Mouse (Mus musculus) neural tube, embryonic 14.5 days (tissue): Measurements from ENCODE around the gene Gm3250. TPM values are rescaled to one million over a fixed set of nuclear protein-coding genes. Genes with fewer than 3 reads are reported as not detected.
"Not testable (repeated sequence)": the region's sequence is repeated elsewhere in the genome, so short reads cannot be mapped to it uniquely, and the experiment has no call there.

Source experiments
- ATAC-seq: fragments of 200-750 bp; cut with Nextera tagmentation; 2 replicates; pipeline ENCODE4 v1.8.0; 2017; ENCODE audit warnings: low read depth, mild to moderate bottlenecking, moderate TSS enrichment, moderate library complexity
- H3K27ac ChIP-seq: fragments of 300-500 bp; sonication (generic); 2 replicates; pipeline ENCODE4 v1.5.1; 2014; ENCODE audit warnings: low read depth, mild to moderate bottlenecking, control low read depth, low read length, moderate library complexity, mixed read lengths
- H3K27me3 ChIP-seq: fragments of 300-500 bp; sonication (generic); 2 replicates; pipeline ENCODE4 v1.6.1; 2014; ENCODE audit warnings: low read length; ENCODE audit not compliant: control insufficient read depth, insufficient read depth
- H3K36me3 ChIP-seq: fragments of 300-500 bp; sonication (generic); 2 replicates; pipeline ENCODE4 v1.6.1; 2014; ENCODE audit warnings: low read length, mixed read lengths; ENCODE audit not compliant: control insufficient read depth, insufficient read depth
- H3K4me1 ChIP-seq: fragments of 300-500 bp; sonication (generic); 2 replicates; pipeline ENCODE4 v1.6.1; 2014; ENCODE audit warnings: low read length; ENCODE audit not compliant: control insufficient read depth, insufficient read depth
- H3K4me2 ChIP-seq: fragments of 300-500 bp; sonication (generic); 2 replicates; pipeline ENCODE4 v1.6.1; 2014; ENCODE audit warnings: mild to moderate bottlenecking, low read depth, low read length, control low read depth
- H3K4me3 ChIP-seq: fragments of 300-500 bp; sonication (generic); 2 replicates; pipeline ENCODE4 v1.5.1; 2014; ENCODE audit warnings: low read depth, low read length, control low read depth, mixed read lengths
- H3K9ac ChIP-seq: fragments of 300-500 bp; sonication (generic); replicated peaks from 2 replicates; pipeline ENCODE4 v1.6.1; 2014; ENCODE audit warnings: low read depth, mild to moderate bottlenecking, control low read depth, low read length, mixed read lengths
- H3K9me3 ChIP-seq: fragments of 300-500 bp; sonication (generic); 2 replicates; pipeline ENCODE4 v1.6.1; 2016; ENCODE audit warnings: low read length; ENCODE audit not compliant: control insufficient read depth
- WGBS: fragments of 180-500 bp; shearing (Covaris S2); extraction: QIAGEN DNeasy Blood & Tissue Kit; methylation state at CpG from one replicate; pipeline ENCODE4 v1.1.7; 2014; 5-methylcytosine and 5-hydroxymethylcytosine counted together
- polyA plus RNA-seq: library from polyadenylated mRNA; unstranded; fragments of >200 nt; fragmentation: Nextera tagmentation; extraction: Ambion mirVana; gene quantifications from 2 replicates; pipeline ENCODE4 v1.2.1, GENCODE M21; 2014

Gene Gm3250
- not detected in 2 replicates for polyA plus RNA-seq

GRCm38 (mm10) chr10:77782442-77782841 is at the start of gene Gm3250:
Gene Gm3250, minus strand, starts transcription at chr10:77782542.
- not testable (repeated sequence) for H3K4me3 ChIP-seq, H3K27me3 ChIP-seq, H3K4me1 ChIP-seq, H3K36me3 ChIP-seq, H3K9me3 ChIP-seq, ATAC-seq, H3K27ac ChIP-seq, H3K9ac ChIP-seq, H3K4me2 ChIP-seq
- 40% methylated on average over 1 of the region's 1 CpGs for WGBS

- Histone ChIP-seq H3K27ac (no peak within 1 kb of the TSS), H3K4me1 (no peaks in the 10 kb centered on the region), H3K4me2 (no peak within 1 kb of the TSS), H3K27me3 (no peaks in the 10 kb centered on the region), H3K9ac (no peak within 1 kb of the TSS), H3K36me3 (no peaks in the 10 kb centered on the region), H3K4me3 (no peak within 1 kb of the TSS), H3K9me3 (no peaks in the 10 kb centered on the region)
- no peak for ATAC-seq
- WGBS: 80% methylated on average over 6 of the region's 6 CpGs
These were observed 44.6 kb upstream of the Gm3250 start, which contains the start of gene Krtap10-4 for GRCm38 (mm10) chr10:77826951-77827350. Gene Krtap10-4, minus strand, starts transcription at chr10:77827095.

DNA sequence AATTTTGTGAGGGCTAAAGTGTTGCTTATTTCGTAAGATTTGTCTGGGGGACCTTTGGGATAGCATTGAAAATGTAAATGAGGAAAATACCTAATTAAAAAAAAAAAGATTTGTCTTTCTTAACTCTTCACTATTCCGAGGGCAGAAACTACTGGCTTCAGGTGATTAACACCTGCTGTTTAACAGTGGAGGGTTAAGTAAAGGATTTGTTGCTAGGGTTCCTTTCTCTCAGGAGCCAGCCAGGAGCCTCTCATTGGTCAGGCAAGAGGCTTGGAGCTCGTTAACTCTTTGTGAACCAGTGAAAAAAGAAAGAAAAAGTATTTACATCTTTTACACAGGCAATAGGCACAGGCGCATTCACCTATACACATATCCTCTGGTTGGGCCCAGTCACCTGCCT is 36.9 kb upstream of the Gm3250 start:
- ATAC-seq: no peak

DNA sequence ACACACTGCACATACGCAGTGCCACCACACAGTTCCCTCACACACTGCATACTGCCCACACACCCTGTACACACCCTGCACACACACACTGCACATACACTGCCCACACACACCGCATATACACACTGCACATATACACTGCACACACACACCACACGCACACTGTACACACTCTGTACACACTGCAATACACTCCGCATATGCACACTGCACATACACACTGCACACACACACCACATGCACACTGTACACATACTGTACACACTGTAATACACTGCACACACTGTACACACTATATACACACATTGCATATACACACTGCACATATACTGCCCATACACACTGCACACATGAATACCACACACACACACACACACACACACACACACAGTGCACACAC is 36.2 kb upstream of the Gm3250 start:
- Histone ChIP-seq H3K9me3 (no peaks in the 10 kb centered on the region), H3K27ac (no peak overlapping the region), H3K9ac (no peak overlapping the region), H3K36me3 (no peaks in the 10 kb centered on the region), H3K27me3 (no peaks in the 10 kb centered on the region), H3K4me1 (no peaks in the 10 kb centered on the region), H3K4me3 (no peak overlapping the region), H3K4me2 (no peak overlapping the region)
- no peak for ATAC-seq
- WGBS: over 99% methylated on average over 4 of the region's 4 CpGs

More for the DNA sequence above, 36.9 kb upstream of the Gm3250 start:
- Histone ChIP-seq H3K4me1 (no peaks in the 10 kb centered on the region), H3K27me3 (no peaks in the 10 kb centered on the region), H3K4me2 (no peak overlapping the region), H3K9me3 (no peaks in the 10 kb centered on the region), H3K4me3 (no peak overlapping the region), H3K9ac (no peak overlapping the region), H3K36me3 (no peaks in the 10 kb centered on the region), H3K27ac (no peak overlapping the region)
- 44% methylated on average over 4 of the region's 4 CpGs for WGBS

GRCm38 (mm10) chr10:77815514-77815913 is 33.2 kb upstream of the Gm3250 start:
- 36% methylated on average over 5 of the region's 5 CpGs for WGBS
- H3K4me2 ChIP-seq: no peak overlapping the region
- H3K9ac ChIP-seq: no peak overlapping the region
- no peak for ATAC-seq
- H3K4me3 ChIP-seq: no peak overlapping the region
- H3K27me3 ChIP-seq: no peaks in the 10 kb centered on the region
- H3K36me3 ChIP-seq: no peaks in the 10 kb centered on the region
- H3K27ac ChIP-seq: no peak overlapping the region
- H3K9me3 ChIP-seq: no peaks in the 10 kb centered on the region
- H3K4me1 ChIP-seq: no peaks in the 10 kb centered on the region

- H3K27me3 ChIP-seq: no peaks in the 10 kb centered on the region
- H3K4me3 ChIP-seq: no peak within 1 kb of the TSS
- 59% methylated on average over 4 of the region's 4 CpGs for WGBS
- no peaks in the 10 kb centered on the region for H3K36me3 ChIP-seq
- no peak within 1 kb of the TSS for H3K27ac ChIP-seq
- H3K9ac ChIP-seq: no peak within 1 kb of the TSS
- H3K4me1 ChIP-seq: no peaks in the 10 kb centered on the region
- H3K4me2 ChIP-seq: no peak within 1 kb of the TSS
- H3K9me3 ChIP-seq: no peaks in the 10 kb centered on the region
- ATAC-seq: no peak
These were observed 32.0 kb upstream of the Gm3250 start, which contains the start of gene Gm2696 for GRCm38 (mm10) chr10:77814382-77814781. Gene Gm2696, plus strand, starts transcription at chr10:77814682.

DNA sequence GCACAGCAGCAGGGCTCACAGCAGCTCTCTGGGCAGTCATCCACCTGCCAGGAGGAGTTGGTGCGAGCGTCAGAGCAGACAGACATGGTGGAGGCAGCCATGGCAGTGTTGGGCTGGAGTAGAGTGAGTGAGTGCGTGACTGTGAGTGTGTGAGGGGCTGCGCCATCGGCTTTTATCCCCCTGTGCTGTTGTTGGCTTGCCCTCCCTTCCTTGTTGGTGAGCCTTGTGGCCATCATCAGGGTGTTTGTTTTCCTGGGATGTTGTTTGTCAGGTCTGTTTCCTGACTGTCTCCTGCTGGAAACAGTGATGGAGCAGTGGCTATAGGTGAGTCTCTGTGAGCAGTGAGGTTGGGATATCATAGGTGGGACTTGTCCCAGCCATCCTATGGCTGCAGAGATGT is 29.4 kb upstream of the Gm3250 start, which contains the start of gene Gm9507:
Gene Gm9507 (minus strand): TSS at position 101 of the 400 bp plus-strand sequence.
- H3K4me2 ChIP-seq: no peak within 1 kb of the TSS
- WGBS: 81% methylated on average over 5 of the region's 5 CpGs
- H3K36me3 ChIP-seq: no peaks in the 10 kb centered on the region
- no peaks in the 10 kb centered on the region for H3K4me1 ChIP-seq
- no peak for ATAC-seq
- H3K9me3 ChIP-seq: no peaks in the 10 kb centered on the region
- H3K27me3 ChIP-seq: no peaks in the 10 kb centered on the region
- no peak within 1 kb of the TSS for H3K27ac ChIP-seq
- H3K9ac ChIP-seq: no peak within 1 kb of the TSS
- H3K4me3 ChIP-seq: no peak within 1 kb of the TSS

GRCm38 (mm10) chr10:77804095-77804494 is 21.8 kb upstream of the Gm3250 start:
- Histone ChIP-seq H3K27me3 (no peaks in the 10 kb centered on the region), H3K4me3 (no peak overlapping the region), H3K27ac (no peak overlapping the region), H3K4me1 (no peaks in the 10 kb centered on the region), H3K36me3 (no peaks in the 10 kb centered on the region), H3K9ac (no peak overlapping the region), H3K9me3 (no peaks in the 10 kb centered on the region), H3K4me2 (no peak overlapping the region)
- ATAC-seq: no peak
- WGBS: 87% methylated on average over 3 of the region's 3 CpGs

DNA sequence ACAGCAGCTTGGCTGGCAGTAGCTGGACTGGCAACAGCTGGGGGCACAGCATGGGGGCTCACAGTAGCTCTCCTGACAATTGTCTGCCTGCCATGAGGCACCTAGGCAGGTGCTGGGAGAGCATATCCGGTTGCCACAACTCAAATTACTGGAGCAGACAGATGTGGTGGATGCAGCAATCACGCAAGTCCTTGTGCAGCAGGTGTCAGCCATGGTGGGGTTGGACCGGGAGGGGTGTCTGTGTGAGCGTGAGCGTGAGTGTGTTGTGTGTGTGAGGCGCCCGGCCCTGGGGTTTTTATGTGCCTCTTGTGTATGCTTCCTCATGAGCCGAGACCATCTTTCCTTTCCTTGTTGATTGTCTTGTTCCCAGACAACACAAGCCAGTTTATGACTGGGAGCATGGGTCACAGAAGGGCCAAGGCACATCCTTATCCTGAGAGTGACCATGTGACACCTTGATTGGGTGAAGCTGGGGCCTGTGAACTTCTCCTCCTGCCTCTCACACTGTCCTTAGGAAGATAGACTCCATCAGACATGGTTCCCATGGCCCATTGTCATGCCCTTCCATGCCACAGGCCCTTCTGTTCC is 16.7 kb upstream of the Gm3250 start, which contains the start of gene Gm19668:
Gene Gm19668 (minus strand): TSS at position 213 of the 588 bp plus-strand sequence.
- no peak within 1 kb of the TSS for H3K9ac ChIP-seq
- no peak within 1 kb of the TSS for H3K27ac ChIP-seq
- H3K9me3 ChIP-seq: no peaks in the 10 kb centered on the region
- no peaks in the 10 kb centered on the region for H3K36me3 ChIP-seq
- H3K27me3 ChIP-seq: no peaks in the 10 kb centered on the region
- H3K4me2 ChIP-seq: no peak within 1 kb of the TSS
- no peaks in the 10 kb centered on the region for H3K4me1 ChIP-seq
- ATAC-seq: 0 out of 2 replicates have a peak, but pooled peaks have one; percentile 14
- H3K4me3 ChIP-seq: no peak within 1 kb of the TSS
- 34% methylated on average over 8 of the region's 8 CpGs for WGBS
